20 mouse cellular contexts compared by ENCODE assay signal in genomic region chr1:106074141-106074540, GRCm38 (mm10).
DNase-seq lines count a peak whose midpoint lies in the region; ATAC-seq and TF ChIP-seq lines count a peak whose summit lies in the region.
"Had no signal": no experiment of that assay in that cellular context is flagged by ENCODE, and none has a peak within 500 bp of the region (broad histone marks: within the 10 kb centered on the region; RNA-seq: fewer than 3 reads in every experiment).

No protein-coding gene starts in this region.

- peak; percentile 13 to 41 for DNase-seq in heart, adult 9 months (ENCODE audit: low spot score in 2 of 2)
- DNase-seq in heart, postnatal 14 days, result no peak
- peak; percentile 32 for DNase-seq in kidney, postnatal 14 days
- DNase-seq in MEL (ENCODE audit: low read depth, low spot score), result peak; percentile 37
- no peak for DNase-seq in cerebellum, adult 11-12 months
- DNase-seq: adrenal gland, adult 8-10 months; B cell, adult 2 months; cerebellum, postnatal 10 days; gastrocnemius, postnatal 25 days; heart, postnatal 4 days; right cerebral cortex, postnatal 25 days; thymus, postnatal 4 days had no signal

- H3K4me1 ChIP-seq in kidney, embryonic 16.5 days (ENCODE audit: insufficient read depth, low read length), result 0 out of 2 replicates have a peak, but pooled peaks cover 6% of the 10 kb centered on the region
- H3K4me1 ChIP-seq in MEL (ENCODE audit: control insufficient read depth in 1 of 2, insufficient read depth in 2 of 2, low read length in 2 of 2), result no peaks in the 10 kb centered on the region

- H3K36me3 ChIP-seq in kidney, embryonic 16.5 days (ENCODE audit: insufficient read depth, low read length), result no peaks in the 10 kb centered on the region
- H3K36me3 ChIP-seq in MEL (ENCODE audit: control insufficient read depth in 1 of 2, insufficient read depth in 2 of 2, low read length in 2 of 2), result no peaks in the 10 kb centered on the region
- H3K36me3 ChIP-seq: embryonic facial prominence, embryonic 13.5 days; heart, embryonic 13.5 days; hindbrain, embryonic 15.5 days had no signal

- no peak overlapping the region for H3K27ac ChIP-seq in kidney, embryonic 16.5 days (ENCODE audit: low read length)
- H3K27ac ChIP-seq in MEL (ENCODE audit: control insufficient read depth, low read depth, low read length), result no peak overlapping the region
- H3K27ac ChIP-seq: embryonic facial prominence, embryonic 13.5 days; heart, embryonic 13.5 days; hindbrain, embryonic 15.5 days had no signal

- H3K9me3 ChIP-seq in kidney, embryonic 16.5 days (ENCODE audit: low read length), result no peaks in the 10 kb centered on the region
- H3K9me3 ChIP-seq in MEL (replicated peaks; ENCODE audit: insufficient read depth, low read length), result no peaks in the 10 kb centered on the region
- H3K9me3 ChIP-seq: embryonic facial prominence, embryonic 13.5 days; heart, embryonic 13.5 days; hindbrain, embryonic 15.5 days had no signal

- no peak for TF ChIP-seq POLR2A in MEL (IDR thresholded peaks at IDR 0.05; ENCODE audit: control insufficient read depth in 1 of 2, insufficient read depth in 1 of 2, low read depth in 1 of 2, low read length in 2 of 2, poor library complexity in 1 of 2)

- no peak overlapping the region for H3K4me3 ChIP-seq in kidney, embryonic 16.5 days (ENCODE audit: low read length)
- H3K4me3 ChIP-seq in MEL (ENCODE audit: control insufficient read depth in 1 of 2, insufficient read depth in 1 of 2, low read depth in 2 of 2, low read length in 2 of 2), result no peak overlapping the region
- H3K4me3 ChIP-seq: embryonic facial prominence, embryonic 13.5 days; heart, embryonic 13.5 days; hindbrain, embryonic 15.5 days had no signal

- TF ChIP-seq EP300 in MEL (IDR thresholded peaks at IDR 0.05; ENCODE audit: low read depth in 1 of 2, low read length in 2 of 2), result peak in 1 of 2 experiments; percentile 8; a peak in 1 of 4 replicates

- TF ChIP-seq CTCF in MEL (IDR thresholded peaks at IDR 0.05 in 2 of 3, conservative IDR thresholded peaks at IDR 0.05 in 1 of 3; ENCODE audit: control insufficient read depth in 1 of 3, insufficient read depth in 1 of 3, low read depth in 2 of 3, low read length in 3 of 3, poor library complexity in 1 of 3, severe bottlenecking in 1 of 3), result no peak

- TF ChIP-seq RAD21 in MEL (IDR thresholded peaks at IDR 0.05; ENCODE audit: low read depth, low read length), result no peak

- no peaks in the 10 kb centered on the region for H3K79me2 ChIP-seq in MEL (ENCODE audit: control insufficient read depth, insufficient read depth, low read length, poor library complexity)

- intact Hi-C loops in heart, postnatal 14 days (cut with DNase I), result loop anchor here (5.0 kb wide), 2 partner anchors 78 to 743 kb away; no protein-coding TSS in a partner anchor

- no peak for ATAC-seq in kidney, embryonic 16.5 days (ENCODE audit: low FRiP score, low TSS enrichment)
- ATAC-seq in common myeloid progenitor, adult 5-6 weeks (replicated peaks; ENCODE audit: low read depth, poor library complexity, severe bottlenecking), result peak; percentile 49
- ATAC-seq in monocyte, adult 5-6 weeks (replicated peaks; ENCODE audit: insufficient number of reproducible peaks, low FRiP score, low TSS enrichment, poor library complexity, severe bottlenecking), result no peak
- ATAC-seq: forebrain, embryonic 14.5 days; intestine, embryonic 16.5 days had no signal

- no peak overlapping the region for H3K4me2 ChIP-seq in kidney, embryonic 16.5 days (replicated peaks; ENCODE audit: low read depth, low read length)
- H3K4me2 ChIP-seq: embryonic facial prominence, embryonic 13.5 days; heart, embryonic 13.5 days; hindbrain, embryonic 15.5 days had no signal

- WGBS in kidney, embryonic 16.5 days, result 77% methylated on average over 7 of the region's 7 CpGs

- no peaks in the 10 kb centered on the region for H3K27me3 ChIP-seq in kidney, embryonic 16.5 days (ENCODE audit: insufficient read depth, low read length)
- 0 out of 4 replicates have a peak, but pooled peaks cover 0 to 1% of the 10 kb centered on the region in 2 experiments for H3K27me3 ChIP-seq in MEL (ENCODE audit: control insufficient read depth in 1 of 2, insufficient read depth in 2 of 2, low read length in 2 of 2)
- H3K27me3 ChIP-seq: hindbrain, embryonic 15.5 days had no signal

- H3K9ac ChIP-seq in kidney, embryonic 16.5 days (replicated peaks; ENCODE audit: low read length), result no peak overlapping the region
- no peak overlapping the region for H3K9ac ChIP-seq in MEL (ENCODE audit: control insufficient read depth, low read depth, low read length, poor library complexity, severe bottlenecking)
- H3K9ac ChIP-seq: embryonic facial prominence, embryonic 13.5 days; heart, embryonic 13.5 days; hindbrain, embryonic 15.5 days had no signal

TF ChIP-seq in MEL, 35 proteins besides CTCF, POLR2A, EP300 and RAD21:
- no peak for TF ChIP-seq CHD1 (IDR thresholded peaks at IDR 0.05; ENCODE audit: low read depth, low read length)
- peak; percentile 53; the same call in 1 of the 2 replicates for TF ChIP-seq TAL1 (IDR thresholded peaks at IDR 0.05; ENCODE audit: low read length)
- no peak for TF ChIP-seq MXI1 (IDR thresholded peaks at IDR 0.05; ENCODE audit: low read depth, low read length)
- no peak for TF ChIP-seq MYB (IDR thresholded peaks at IDR 0.05; ENCODE audit: low read depth, low read length)
- TF ChIP-seq JUND (IDR thresholded peaks at IDR 0.05; ENCODE audit: low read depth, low read length), result no peak
- TF ChIP-seq ELF1 (IDR thresholded peaks at IDR 0.05; ENCODE audit: low read depth, low read length), result no peak
- TF ChIP-seq GATA1 (IDR thresholded peaks at IDR 0.05; ENCODE audit: low read depth, low read length), result peak; percentile 7; the same call in 1 of the 2 replicates
- no peak for TF ChIP-seq MAX (IDR thresholded peaks at IDR 0.05; ENCODE audit: low read length)
- TF ChIP-seq MYC (IDR thresholded peaks at IDR 0.05; ENCODE audit: low read depth, low read length), result no peak
- TF ChIP-seq GABPA (IDR thresholded peaks at IDR 0.05; ENCODE audit: low read depth, low read length), result no peak
- TF ChIP-seq MAZ (IDR thresholded peaks at IDR 0.05; ENCODE audit: low read depth, low read length), result no peak
- TF ChIP-seq USF2 (IDR thresholded peaks at IDR 0.05; ENCODE audit: borderline replicate concordance in 1 of 2, insufficient read depth in 1 of 2, low read depth in 1 of 2, low read length in 2 of 2), result no peak
- TF ChIP-seq POLR2AphosphoS5 (IDR thresholded peaks at IDR 0.05; ENCODE audit: borderline replicate concordance, low read depth, low read length), result no peak

Comparison
In these comparisons a context has a peak if more than half of its experiments do, and no peak if none do; other contexts are left out.
1. DNase-seq: peak in heart, adult 9 months (2 of 2), kidney, postnatal 14 days (single experiment) and MEL (single experiment); none in heart, postnatal 14 days (0 of 2) and cerebellum, adult 11-12 months (single experiment).